Mouse (Mus musculus) intestine, embryonic 16.5 days (tissue): Measurements from ENCODE around the gene Kif11. TPM values are rescaled to one million over a fixed set of nuclear protein-coding genes. Genes with fewer than 3 reads are reported as not detected.

Experiments
- ATAC-seq: fragments of 200-750 bp; cut with Nextera tagmentation; 2 replicates; pipeline ENCODE4 v1.8.0; 2017; ENCODE audit warnings: moderate TSS enrichment, moderate library complexity
- H3K27ac ChIP-seq: fragments of 300-500 bp; sonication (generic); 2 replicates; pipeline ENCODE4 v1.5.1; 2014; ENCODE audit warnings: mild to moderate bottlenecking, low read length
- H3K27me3 ChIP-seq: fragments of 300-500 bp; sonication (generic); replicated peaks from 2 replicates; pipeline ENCODE4 v1.6.1; 2014; ENCODE audit warnings: low read length, control low read depth, mixed read lengths; ENCODE audit not compliant: control insufficient read depth, insufficient read depth
- H3K36me3 ChIP-seq: fragments of 300-500 bp; sonication (generic); 2 replicates; pipeline ENCODE4 v1.6.1; 2014; ENCODE audit warnings: low read length, control low read depth; ENCODE audit not compliant: control insufficient read depth, insufficient read depth
- H3K4me1 ChIP-seq: fragments of 300-500 bp; sonication (generic); 2 replicates; pipeline ENCODE4 v1.6.1; 2014; ENCODE audit warnings: low read length, control low read depth, mixed read lengths; ENCODE audit not compliant: control insufficient read depth, insufficient read depth
- H3K4me2 ChIP-seq: fragments of 300-500 bp; sonication (generic); 2 replicates; pipeline ENCODE4 v1.6.1; 2014; ENCODE audit warnings: low read depth, low read length, control low read depth
- H3K4me3 ChIP-seq: fragments of 300-500 bp; sonication (generic); 2 replicates; pipeline ENCODE4 v1.5.1; 2014; ENCODE audit warnings: mild to moderate bottlenecking, low read length
- H3K9ac ChIP-seq: fragments of 300-500 bp; sonication (generic); 2 replicates; pipeline ENCODE4 v1.6.1; 2014; ENCODE audit warnings: low read depth, low read length
- H3K9me3 ChIP-seq: fragments of 300-500 bp; sonication (generic); 2 replicates; pipeline ENCODE4 v1.6.1; 2016; ENCODE audit warnings: low read length, control low read depth; ENCODE audit not compliant: control insufficient read depth
- WGBS: fragments of 180-500 bp; shearing (Covaris S2); extraction: QIAGEN DNeasy Blood & Tissue Kit; methylation state at CpG from one replicate; pipeline ENCODE4 v1.1.7; 2014; 5-methylcytosine and 5-hydroxymethylcytosine counted together
- polyA plus RNA-seq: library from polyadenylated mRNA; unstranded; fragments of >200 nt; fragmentation: Nextera tagmentation; extraction: Ambion mirVana; gene quantifications from 2 replicates; pipeline ENCODE4 v1.2.1, GENCODE M21; 2015

Gene Kif11
- polyA plus RNA-seq, result 37.3 and 40.4 TPM in 2 replicates

- Histone ChIP-seq H3K4me3 (peak within 1 kb of the TSS; percentile 78), H3K9me3 (no peaks in the 10 kb centered on the region), H3K36me3 (no peaks in the 10 kb centered on the region), H3K4me2 (peak within 1 kb of the TSS; percentile 63), H3K27me3 (no peaks in the 10 kb centered on the region), H3K9ac (peak within 1 kb of the TSS; percentile 83), H3K4me1 (peaks cover 7% of the 10 kb centered on the region), H3K27ac (peak within 1 kb of the TSS; percentile 99)
- peak; percentile 98 for ATAC-seq
- under 1% methylated on average over 73 of the region's 73 CpGs for WGBS
Measured at GRCm38 (mm10) chr19:37375755-37376615, at the start of gene Kif11. Gene Kif11 (plus strand): TSS chr19:37376403.

GRCm38 (mm10) chr19:37327216-37327615 lies 49.0 kb upstream of the Kif11 start:
- Histone ChIP-seq H3K4me3 (no peak overlapping the region), H3K9me3 (no peaks in the 10 kb centered on the region), H3K36me3 (no peaks in the 10 kb centered on the region), H3K27ac (no peak overlapping the region), H3K9ac (no peak overlapping the region), H3K4me1 (no peaks in the 10 kb centered on the region), H3K27me3 (no peaks in the 10 kb centered on the region), H3K4me2 (no peak overlapping the region)
- ATAC-seq, result no peak
- WGBS, result 85% methylated on average over 5 of the region's 5 CpGs

- H3K36me3 ChIP-seq, result no peaks in the 10 kb centered on the region
- no peaks in the 10 kb centered on the region for H3K27me3 ChIP-seq
- no peak overlapping the region for H3K9ac ChIP-seq
- H3K4me3 ChIP-seq, result no peak overlapping the region
- no peak overlapping the region for H3K4me2 ChIP-seq
- WGBS, result 85% methylated on average over 4 of the region's 4 CpGs
- H3K27ac ChIP-seq, result no peak overlapping the region
- ATAC-seq, result no peak
- no peaks in the 10 kb centered on the region for H3K4me1 ChIP-seq
- H3K9me3 ChIP-seq, result no peaks in the 10 kb centered on the region
Measured at GRCm38 (mm10) chr19:37332726-37333125, 43.5 kb upstream of the Kif11 start.

- WGBS, result 89% methylated on average over 5 of the region's 5 CpGs
- Histone ChIP-seq H3K27ac (no peak overlapping the region), H3K9ac (no peak overlapping the region), H3K27me3 (no peaks in the 10 kb centered on the region), H3K4me1 (peaks cover 2% of the 10 kb centered on the region; the same call in 1 of the 2 replicates), H3K9me3 (no peaks in the 10 kb centered on the region), H3K36me3 (no peaks in the 10 kb centered on the region), H3K4me2 (no peak overlapping the region), H3K4me3 (no peak overlapping the region)
- no peak for ATAC-seq
Measured at GRCm38 (mm10) chr19:37333357-37333756, 42.8 kb upstream of the Kif11 start.

- ATAC-seq, result no peak
Measured at GRCm38 (mm10) chr19:37335392-37335791, 40.8 kb upstream of the Kif11 start.

GRCm38 (mm10) chr19:37337752-37338151 lies 38.5 kb upstream of the Kif11 start, which contains the start of gene Ide:
Gene Ide (minus strand): TSS chr19:37337852.
- no peak within 1 kb of the TSS for H3K9ac ChIP-seq
- no peaks in the 10 kb centered on the region for H3K27me3 ChIP-seq
- no peak within 1 kb of the TSS for H3K4me2 ChIP-seq
- H3K4me3 ChIP-seq, result no peak within 1 kb of the TSS
- H3K4me1 ChIP-seq, result peaks cover 3% of the 10 kb centered on the region; the same call in 1 of the 2 replicates
- 65% methylated on average over 4 of the region's 4 CpGs for WGBS
- no peak for ATAC-seq
- no peaks in the 10 kb centered on the region for H3K9me3 ChIP-seq
- H3K36me3 ChIP-seq, result no peaks in the 10 kb centered on the region
- H3K27ac ChIP-seq, result no peak within 1 kb of the TSS

More at GRCm38 (mm10) chr19:37335392-37335791, 40.8 kb upstream of the Kif11 start:
- Histone ChIP-seq H3K4me3 (no peak overlapping the region), H3K4me2 (no peak overlapping the region), H3K27me3 (no peaks in the 10 kb centered on the region), H3K4me1 (peaks cover 3% of the 10 kb centered on the region; the same call in 1 of the 2 replicates), H3K27ac (no peak overlapping the region), H3K9me3 (no peaks in the 10 kb centered on the region), H3K9ac (no peak overlapping the region), H3K36me3 (no peaks in the 10 kb centered on the region)
- 71% methylated on average over 1 of the region's 1 CpGs for WGBS

DNA sequence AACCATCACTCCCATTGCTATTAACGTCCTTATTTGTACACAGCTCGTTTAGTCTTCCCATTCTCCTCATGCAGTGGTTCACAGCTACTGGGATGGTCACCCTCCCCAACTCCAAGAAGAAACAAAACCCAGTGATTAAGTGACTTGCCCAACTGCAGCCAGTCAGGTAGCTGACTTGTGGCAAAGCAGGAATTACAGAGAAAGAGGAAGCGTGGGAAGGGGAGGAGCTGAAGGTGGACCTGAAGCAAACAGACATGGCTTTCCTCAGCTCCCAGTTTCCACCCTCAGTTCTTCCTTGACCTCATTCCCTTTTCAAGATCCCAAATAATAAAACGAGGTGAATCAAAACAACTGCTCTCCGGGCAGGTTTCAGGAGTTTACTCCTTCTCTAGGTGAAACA lies 35.7 kb upstream of the Kif11 start:
- H3K27ac ChIP-seq, result no peak overlapping the region
- H3K4me1 ChIP-seq, result peaks cover 3% of the 10 kb centered on the region; the same call in 1 of the 2 replicates
- ATAC-seq, result no peak
- 77% methylated on average over 5 of the region's 5 CpGs for WGBS
- no peaks in the 10 kb centered on the region for H3K9me3 ChIP-seq
- no peak overlapping the region for H3K9ac ChIP-seq
- no peaks in the 10 kb centered on the region for H3K36me3 ChIP-seq
- H3K27me3 ChIP-seq, result no peaks in the 10 kb centered on the region
- no peak overlapping the region for H3K4me2 ChIP-seq
- H3K4me3 ChIP-seq, result no peak overlapping the region

GRCm38 (mm10) chr19:37340931-37341330 lies 35.3 kb upstream of the Kif11 start:
- no peak overlapping the region for H3K27ac ChIP-seq
- WGBS, result 69% methylated on average over 5 of the region's 5 CpGs
- H3K27me3 ChIP-seq, result no peaks in the 10 kb centered on the region
- no peak for ATAC-seq
- no peaks in the 10 kb centered on the region for H3K36me3 ChIP-seq
- no peak overlapping the region for H3K9ac ChIP-seq
- H3K4me3 ChIP-seq, result no peak overlapping the region
- H3K4me1 ChIP-seq, result peaks cover 3% of the 10 kb centered on the region; the same call in 1 of the 2 replicates
- no peaks in the 10 kb centered on the region for H3K9me3 ChIP-seq
- no peak overlapping the region for H3K4me2 ChIP-seq

DNA sequence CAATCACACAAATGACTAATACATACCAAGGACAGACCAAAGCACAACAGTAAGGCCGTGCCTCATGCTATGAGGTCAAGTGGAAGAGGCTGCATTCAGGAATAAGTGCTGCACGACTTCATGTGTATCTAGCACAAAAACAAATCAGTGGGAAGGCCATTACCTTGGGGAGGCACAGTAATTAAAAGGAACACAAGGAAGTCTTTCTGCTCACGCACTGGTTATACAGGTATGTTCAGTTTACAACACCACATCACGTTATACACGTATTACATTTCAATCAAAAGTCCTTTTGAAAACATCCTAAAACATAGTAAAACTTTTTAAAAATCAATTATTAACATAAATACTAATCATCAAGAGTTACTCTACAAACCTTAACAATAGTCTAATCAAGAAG lies 32.3 kb upstream of the Kif11 start:
- H3K9me3 ChIP-seq, result no peaks in the 10 kb centered on the region
- no peak overlapping the region for H3K9ac ChIP-seq
- no peak overlapping the region for H3K4me2 ChIP-seq
- H3K27me3 ChIP-seq, result no peaks in the 10 kb centered on the region
- H3K36me3 ChIP-seq, result no peaks in the 10 kb centered on the region
- H3K27ac ChIP-seq, result no peak overlapping the region
- 52% methylated on average over 5 of the region's 5 CpGs for WGBS
- H3K4me3 ChIP-seq, result no peak overlapping the region
- peaks cover 8% of the 10 kb centered on the region; the same call in 1 of the 2 replicates for H3K4me1 ChIP-seq
- peak; percentile 58 for ATAC-seq
